Mouse (Mus musculus) thymus, postnatal 0 days (tissue): Measurements from ENCODE around the gene Tmem167. TPM values are rescaled to one million over a fixed set of nuclear protein-coding genes. Genes with fewer than 3 reads are reported as not detected.
A peak's percentile ranks its signal among the peaks of the same experiment; 100 is the strongest.
"Not testable (repeated sequence)": the region's sequence is repeated elsewhere in the genome, so short reads cannot be mapped to it uniquely, and the experiment has no call there.

Source experiments
- DNase-seq: peaks from one replicate; pipeline ENCODE4 v3.0.0-alpha.2; 2015; ENCODE audit warnings: low spot score
- polyA plus RNA-seq: library from polyadenylated mRNA; unstranded; fragments of >200 nt; fragmentation: Nextera tagmentation; extraction: Ambion mirVana; gene quantifications from 2 replicates; pipeline ENCODE4 v1.2.1, GENCODE M21; 2015

Gene Tmem167
- polyA plus RNA-seq: 53.1 and 55.3 TPM in 2 replicates

- DNase-seq: peak; percentile 90
Observed at GRCm38 (mm10) chr13:90088962-90089824, at the start of gene Tmem167, which contains the start of gene Xrcc4. Gene Tmem167 (plus strand): TSS chr13:90089123. Gene Xrcc4 (minus strand): TSS chr13:90089608.

GRCm38 (mm10) chr13:90039613-90040012 lies 49.3 kb upstream of the Tmem167 start:
- no peak for DNase-seq

GRCm38 (mm10) chr13:90051735-90052134 lies 37.2 kb upstream of the Tmem167 start:
- DNase-seq: peak; percentile 3

- DNase-seq: no peak
Observed at GRCm38 (mm10) chr13:90052408-90052807, 36.5 kb upstream of the Tmem167 start.

- DNase-seq: no peak
Observed at GRCm38 (mm10) chr13:90061877-90062276, 27.0 kb upstream of the Tmem167 start.

GRCm38 (mm10) chr13:90089825-90090183 lies 881 bp downstream of the Tmem167 start:
- DNase-seq: no peak

GRCm38 (mm10) chr13:90101514-90101913 lies 12.6 kb downstream of the Tmem167 start:
- no peak for DNase-seq

GRCm38 (mm10) chr13:90106139-90106538 lies 17.2 kb downstream of the Tmem167 start:
- no peak for DNase-seq

GRCm38 (mm10) chr13:90108746-90109145 lies 19.8 kb downstream of the Tmem167 start:
- not testable (repeated sequence) for DNase-seq

- DNase-seq: no peak
Observed at GRCm38 (mm10) chr13:90111681-90112080, 22.8 kb downstream of the Tmem167 start.

- DNase-seq: no peak
Observed at GRCm38 (mm10) chr13:90136156-90136910, 47.4 kb downstream of the Tmem167 start.

GRCm38 (mm10) chr13:90141681-90142080 lies 52.8 kb downstream of the Tmem167 start:
- DNase-seq: no peak

- DNase-seq: no peak
Observed at GRCm38 (mm10) chr13:90143245-90143644, 54.3 kb downstream of the Tmem167 start.

GRCm38 (mm10) chr13:90151881-90152280 lies 63.0 kb downstream of the Tmem167 start:
- no peak for DNase-seq

- DNase-seq: no peak
Observed at GRCm38 (mm10) chr13:90152536-90153273, 63.8 kb downstream of the Tmem167 start.

- DNase-seq: no peak
Observed at GRCm38 (mm10) chr13:90164147-90164546, 75.2 kb downstream of the Tmem167 start.

GRCm38 (mm10) chr13:90167044-90167443 lies 78.1 kb downstream of the Tmem167 start:
- no peak for DNase-seq

GRCm38 (mm10) chr13:90170100-90170781 lies 81.3 kb downstream of the Tmem167 start:
- DNase-seq: no peak

- DNase-seq: no peak
Observed at GRCm38 (mm10) chr13:90170782-90171179, 81.9 kb downstream of the Tmem167 start.

- no peak for DNase-seq
Observed at GRCm38 (mm10) chr13:90171390-90171789, 82.5 kb downstream of the Tmem167 start.

- no peak for DNase-seq
Observed at GRCm38 (mm10) chr13:90175662-90176061, 86.7 kb downstream of the Tmem167 start.
